Mouse (Mus musculus): ENCODE results near the gene Zfp36l1.

DNA sequence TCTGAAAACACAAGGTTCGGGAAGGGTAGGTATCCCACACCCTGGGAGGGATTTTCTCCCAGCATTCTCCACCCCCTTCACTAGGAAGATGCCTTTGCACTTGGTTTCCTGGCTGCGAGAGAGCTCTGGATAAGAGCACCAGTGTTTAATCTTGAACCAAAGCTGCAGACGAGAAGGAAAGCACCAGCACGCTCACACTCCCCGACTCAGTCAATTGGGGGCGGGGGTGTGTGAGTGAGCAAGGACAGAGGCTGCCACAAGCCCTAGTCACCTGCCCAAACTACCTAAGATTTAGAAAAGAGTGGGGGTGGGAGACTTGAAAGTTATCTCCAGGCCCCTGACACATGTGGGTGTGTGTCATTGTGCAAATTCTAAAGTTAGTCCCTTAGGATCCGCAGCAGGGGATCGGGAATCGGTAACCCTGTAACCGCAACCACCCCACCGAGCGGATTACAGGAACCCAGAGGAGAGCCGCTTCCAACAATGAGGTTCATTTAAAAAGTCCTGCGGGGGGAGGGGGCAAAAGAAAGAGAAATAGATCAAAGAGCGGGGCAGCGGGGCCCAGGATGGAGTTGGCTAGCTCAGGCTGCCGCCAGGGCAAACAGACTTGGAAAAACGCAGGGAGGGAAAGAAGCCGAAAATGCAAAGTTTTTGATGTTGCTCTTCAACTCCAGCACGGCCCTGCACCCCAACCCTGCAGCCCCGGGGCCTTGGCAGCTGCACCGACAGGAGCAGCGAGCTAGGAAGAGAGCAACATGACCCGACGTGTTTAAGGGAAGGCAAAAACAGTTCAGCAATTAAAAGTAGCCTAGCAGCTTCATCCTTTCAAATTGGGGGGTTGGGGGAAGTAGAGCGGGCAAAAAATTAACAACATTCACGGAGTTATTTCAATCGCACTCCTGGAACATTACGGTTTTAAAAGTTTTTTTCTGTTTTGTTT, 1.4 kb downstream of the Zfp36l1 start:
- TF ChIP-seq CTCF (IDR thresholded peaks at IDR 0.05; ENCODE audit: extremely low read depth, insufficient read depth, low read length) (no peak), POLR2A (IDR thresholded peaks at IDR 0.05; ENCODE audit: extremely low read depth, insufficient read depth, low read length) (no peak)

Data from cortical plate, adult 2 months (tissue).